In genomic region chr1:155236306-155237024, GRCm38 (mm10) we compare ENCODE assay signal across 10 mouse cellular contexts. TPM values are rescaled to one million over a fixed set of nuclear protein-coding genes. Genes with fewer than 3 reads are reported as not detected.
A peak's percentile ranks its signal among the peaks of the same experiment; 100 is the strongest.
DNase-seq lines count a peak whose midpoint lies in the region; ATAC-seq and TF ChIP-seq lines count a peak whose summit lies in the region.
"Had no signal": no experiment of that assay in that cellular context is flagged by ENCODE, and none has a peak within 500 bp of the region (broad histone marks: within the 10 kb centered on the region; RNA-seq: fewer than 3 reads in every experiment).

No protein-coding gene starts in this region.

- 35% methylated on average over 13 of the region's 13 CpGs for WGBS in heart, embryonic 14.5 days
- 40% methylated on average over 13 of the region's 13 CpGs for WGBS in midbrain, embryonic 11.5 days

- TF ChIP-seq CTCF in cortical plate, adult 2 months (IDR thresholded peaks at IDR 0.05; ENCODE audit: extremely low read depth, insufficient read depth, low read length): no peak

- DNase-seq in heart, adult 11 months: peak; percentile 97
- no peak for DNase-seq in heart, postnatal 25 days (ENCODE audit: low spot score)
- peak; percentile 88 for DNase-seq in midbrain, embryonic 11.5 days (ENCODE audit: low spot score, missing footprints)
- no peak for DNase-seq in right cerebral cortex, adult 2 months (ENCODE audit: low spot score in 2 of 2)
- no peak for DNase-seq in urinary bladder, postnatal 25 days (ENCODE audit: low spot score)
- DNase-seq in embryo, embryonic 10 days (ENCODE audit: low spot score): no peak
- DNase-seq: liver, postnatal 0 days had no signal

- no peak overlapping the region; the same call in 1 of the 2 replicates for H3K4me2 ChIP-seq in heart, embryonic 14.5 days (ENCODE audit: low read length)
- no peak overlapping the region for H3K4me2 ChIP-seq in midbrain, embryonic 11.5 days

- no peak for TF ChIP-seq POLR2A in cortical plate, adult 2 months (IDR thresholded peaks at IDR 0.05; ENCODE audit: extremely low read depth, insufficient read depth, low read length)

- H3K9ac ChIP-seq in heart, embryonic 14.5 days (ENCODE audit: low read length): peak overlapping the region; percentile 50
- peak overlapping the region; percentile 25; the same call in 1 of the 2 replicates for H3K9ac ChIP-seq in midbrain, embryonic 11.5 days (ENCODE audit: low read length)
- H3K9ac ChIP-seq: liver, postnatal 0 days had no signal

- intact Hi-C loops in heart, postnatal 25 days (cut with DNase I): no loop called here

- H3K4me1 ChIP-seq in cortical plate, adult 2 months (ENCODE audit: control insufficient read depth, insufficient read depth, low read length): peaks cover 23% of the 10 kb centered on the region
- peaks cover 62 to 71% of the 10 kb centered on the region in 2 experiments for H3K4me1 ChIP-seq in heart, embryonic 14.5 days (ENCODE audit: control insufficient read depth in 2 of 2, insufficient read depth in 2 of 2, low read length in 2 of 2)
- H3K4me1 ChIP-seq in midbrain, embryonic 11.5 days (ENCODE audit: control insufficient read depth, insufficient read depth, low read length): peaks cover 48% of the 10 kb centered on the region

- no peaks in the 10 kb centered on the region for H3K27me3 ChIP-seq in heart, embryonic 14.5 days (ENCODE audit: control insufficient read depth, insufficient read depth, low read length)
- no peaks in the 10 kb centered on the region for H3K27me3 ChIP-seq in midbrain, embryonic 11.5 days (ENCODE audit: control insufficient read depth, insufficient read depth, low read length)

- H3K4me3 ChIP-seq in cortical plate, adult 2 months (ENCODE audit: insufficient read depth, low read length): no peak overlapping the region
- no peak overlapping the region for H3K4me3 ChIP-seq in heart, embryonic 14.5 days (ENCODE audit: control insufficient read depth in 1 of 2, insufficient read depth in 1 of 2, low read depth in 1 of 2, low read length in 2 of 2)
- no peak overlapping the region for H3K4me3 ChIP-seq in midbrain, embryonic 11.5 days (ENCODE audit: low read depth, low read length)

- ATAC-seq in heart, embryonic 14.5 days (ENCODE audit: insufficient number of reproducible peaks, insufficient read depth, low FRiP score, low read depth): peak; percentile 46; the same call in 1 of the 2 replicates
- ATAC-seq in midbrain, embryonic 11.5 days (ENCODE audit: low FRiP score): no peak
- ATAC-seq: liver, postnatal 0 days had no signal

- no peaks in the 10 kb centered on the region for H3K9me3 ChIP-seq in heart, embryonic 14.5 days (ENCODE audit: control insufficient read depth, low read length)
- no peaks in the 10 kb centered on the region for H3K9me3 ChIP-seq in midbrain, embryonic 11.5 days (ENCODE audit: control insufficient read depth, low read length)

- H3K36me3 ChIP-seq in heart, embryonic 14.5 days (ENCODE audit: control insufficient read depth, insufficient read depth, low read length): peaks cover 51% of the 10 kb centered on the region
- no peaks in the 10 kb centered on the region; the same call in 1 of the 2 replicates for H3K36me3 ChIP-seq in midbrain, embryonic 11.5 days (ENCODE audit: control insufficient read depth, insufficient read depth, low read length)

- H3K27ac ChIP-seq in cortical plate, adult 2 months (ENCODE audit: insufficient read depth, low read length): peak overlapping the region; percentile 4
- H3K27ac ChIP-seq in heart, embryonic 14.5 days (replicated peaks in 1 of 2; ENCODE audit: control insufficient read depth in 1 of 2, insufficient read depth in 1 of 2, low read depth in 2 of 2, low read length in 2 of 2): peak overlapping the region; percentile 96 to 99
- no peak overlapping the region for H3K27ac ChIP-seq in midbrain, embryonic 11.5 days (ENCODE audit: low read depth, low read length)

RNA-seq across cellular contexts. Expression of gene BC034090, which starts 7.8 kb away (rescaled TPM):
- total RNA-seq in heart, postnatal 25 days (2021): 10 to 100 TPM; 38.0 to 41.4 TPM
- polyA plus RNA-seq in cortical plate, adult 2 months (2012; rRNA removed): 13.2 and 14.2 TPM in 2 replicates
- polyA plus RNA-seq in heart, embryonic 14.5 days (2014; fragmentation: Nextera tagmentation; extraction: Ambion mirVana): 6.9 and 7.2 TPM in 2 replicates
- 2.7 and 3.1 TPM in 2 replicates for polyA plus RNA-seq in midbrain, embryonic 11.5 days (2014; fragmentation: Nextera tagmentation; extraction: Ambion mirVana)
- total RNA-seq: neutrophil, adult 5-6 weeks had no signal

Comparison
In these comparisons a context has a peak if more than half of its experiments do, and no peak if none do; other contexts are left out.
1. DNase-seq: peak in heart, adult 11 months (single experiment) and midbrain, embryonic 11.5 days (single experiment); none in heart, postnatal 25 days (single experiment), right cerebral cortex, adult 2 months (0 of 2), urinary bladder, postnatal 25 days (single experiment) and embryo, embryonic 10 days (single experiment).